Mouse (Mus musculus) lung, adult 18-20 months (tissue): ENCODE results near the gene Cnst.
"Not testable (repeated sequence)": the region's sequence is repeated elsewhere in the genome, so short reads cannot be mapped to it uniquely, and the experiment has no call there.

ENCODE experiments used
- DNase-seq, 2 experiments: peaks; one replicate each; pipeline ENCODE4 v3.0.0; 2022; ENCODE audit warnings: mixed read lengths in 2 of 2

The Cnst gene

GRCm38 (mm10) chr1:179648678-179649077, 102.5 kb downstream of the Cnst start:
- not testable (repeated sequence) for DNase-seq

- peak in 1 of 2 experiments; percentile 18 for DNase-seq
Measured at GRCm38 (mm10) chr1:179649324-179649723, 103.2 kb downstream of the Cnst start.

DNA sequence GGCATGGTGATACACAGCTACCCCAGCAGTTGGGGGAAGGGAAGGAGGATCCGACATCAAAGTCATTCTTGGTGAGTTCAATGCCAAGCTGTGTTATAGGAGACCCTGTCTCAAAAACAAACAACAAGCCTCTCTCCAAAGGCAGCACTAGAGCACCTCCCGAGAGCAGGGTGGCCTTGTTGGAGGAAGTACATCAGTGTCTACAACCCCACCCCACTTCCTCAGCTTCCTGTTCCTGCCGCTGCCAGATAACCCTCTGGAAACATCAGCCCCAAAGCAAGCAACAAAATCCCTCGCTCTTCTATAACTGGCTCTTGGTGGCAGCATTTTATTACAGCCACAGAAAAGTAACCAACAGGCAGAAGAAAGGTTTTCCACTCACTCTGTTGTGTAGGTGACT, 104.1 kb downstream of the Cnst start:
- DNase-seq, result peak in 1 of 2 experiments; percentile 33

DNA sequence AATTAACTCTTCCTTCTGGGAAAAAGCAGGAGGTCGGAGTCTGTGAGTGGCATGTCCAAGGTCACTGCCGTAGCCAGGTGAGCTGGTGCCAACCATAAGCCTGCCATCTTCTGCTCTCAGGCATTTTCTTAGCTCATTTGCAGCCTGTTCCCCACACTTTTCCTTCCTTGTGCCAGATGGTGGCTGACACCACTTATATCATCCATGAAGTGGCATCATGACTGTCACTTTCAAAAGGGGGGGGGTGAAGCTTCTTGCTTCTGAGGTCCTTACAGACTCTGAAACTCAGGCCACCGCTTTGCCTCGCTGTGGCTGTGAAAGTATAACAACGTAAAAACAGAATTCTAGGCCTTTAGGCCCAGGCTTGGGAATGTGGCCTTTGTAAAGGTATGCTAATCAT, 105.1 kb downstream of the Cnst start:
- no peak for DNase-seq

GRCm38 (mm10) chr1:179663065-179663464, 116.9 kb downstream of the Cnst start:
- DNase-seq, result no peak

GRCm38 (mm10) chr1:179664309-179664930, 118.2 kb downstream of the Cnst start:
- no peak for DNase-seq

GRCm38 (mm10) chr1:179666971-179667370, 120.8 kb downstream of the Cnst start:
- no peak for DNase-seq

- DNase-seq, result no peak
Measured at GRCm38 (mm10) chr1:179667450-179667849, 121.3 kb downstream of the Cnst start.

DNA sequence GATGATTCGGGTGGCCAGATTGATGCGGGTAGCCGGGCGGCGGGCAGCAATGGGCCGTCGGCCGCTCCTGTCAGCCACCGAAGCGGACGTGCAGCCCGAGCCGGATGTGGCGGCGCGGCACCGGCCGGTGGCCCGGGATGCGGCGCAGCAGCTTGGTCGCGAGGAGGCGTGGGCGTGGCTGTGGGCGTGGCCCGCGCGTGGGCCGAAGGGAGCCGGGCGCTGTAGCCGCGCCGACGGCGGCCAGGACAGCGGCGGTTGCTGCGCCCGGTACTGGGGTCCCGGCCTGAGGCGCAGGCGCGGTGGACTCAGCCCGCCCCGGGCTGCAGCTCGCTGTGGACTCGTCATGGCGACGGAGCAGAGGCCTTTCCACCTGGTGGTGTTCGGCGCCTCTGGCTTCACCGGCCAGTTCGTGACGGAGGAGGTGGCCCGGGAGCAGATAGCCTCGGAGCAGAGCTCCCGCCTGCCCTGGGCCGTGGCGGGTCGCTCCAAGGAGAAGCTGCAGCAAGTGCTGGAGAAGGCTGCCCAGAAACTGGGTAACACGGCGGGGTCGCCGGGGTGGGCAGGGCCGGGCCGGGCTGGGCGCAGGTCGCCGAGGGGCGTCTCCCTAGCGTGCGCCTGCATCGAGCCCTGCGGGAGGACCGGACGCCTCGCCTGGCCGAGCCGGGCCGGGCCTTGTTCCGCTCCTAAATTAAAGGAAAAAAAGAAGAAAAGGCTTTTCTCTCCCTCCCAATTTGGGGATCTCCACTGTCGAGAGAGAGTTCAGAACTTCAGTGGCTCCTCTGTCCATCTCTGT, 122.0 kb downstream of the Cnst start, which contains the start of gene Sccpdh:
TSS of gene Sccpdh (plus strand) at position 198 of the 793 bp plus-strand sequence.
- DNase-seq, result peak; percentile 87 to 91

DNA sequence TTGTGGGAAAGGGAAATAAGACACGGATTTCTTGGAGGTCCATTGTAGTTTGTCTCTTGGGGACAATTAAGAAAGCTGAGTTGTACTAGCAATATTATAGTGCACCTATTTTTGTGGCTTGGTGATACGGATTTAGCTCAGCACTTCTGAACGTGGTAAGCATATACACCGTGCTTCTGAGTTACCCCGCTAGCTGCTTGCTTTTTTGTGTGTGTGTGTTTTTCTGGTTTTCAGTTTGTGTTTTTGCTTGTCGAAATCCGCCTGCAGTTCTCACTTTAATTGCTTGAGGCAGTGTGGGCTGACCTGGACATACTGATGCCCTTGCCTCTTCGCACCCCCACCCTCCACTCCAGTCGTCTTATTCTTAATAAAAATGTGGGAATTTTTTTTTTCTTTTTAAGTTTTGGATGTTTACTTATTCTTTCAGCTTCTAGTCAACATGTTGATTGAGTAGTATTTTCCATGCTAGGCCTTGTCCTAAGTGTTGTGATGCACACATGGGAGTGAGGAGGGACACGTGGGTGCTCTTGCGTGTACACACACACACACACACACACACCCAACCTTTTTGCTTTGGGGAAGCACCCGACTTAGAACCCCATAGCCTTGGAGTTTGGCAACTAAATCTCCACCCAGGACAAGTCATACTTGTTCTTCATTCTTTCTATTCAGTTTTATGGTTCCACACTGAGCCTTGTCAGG, 122.8 kb downstream of the Cnst start:
- no peak for DNase-seq

- DNase-seq, result no peak
Measured at GRCm38 (mm10) chr1:179674355-179674754, 128.2 kb downstream of the Cnst start.

DNA sequence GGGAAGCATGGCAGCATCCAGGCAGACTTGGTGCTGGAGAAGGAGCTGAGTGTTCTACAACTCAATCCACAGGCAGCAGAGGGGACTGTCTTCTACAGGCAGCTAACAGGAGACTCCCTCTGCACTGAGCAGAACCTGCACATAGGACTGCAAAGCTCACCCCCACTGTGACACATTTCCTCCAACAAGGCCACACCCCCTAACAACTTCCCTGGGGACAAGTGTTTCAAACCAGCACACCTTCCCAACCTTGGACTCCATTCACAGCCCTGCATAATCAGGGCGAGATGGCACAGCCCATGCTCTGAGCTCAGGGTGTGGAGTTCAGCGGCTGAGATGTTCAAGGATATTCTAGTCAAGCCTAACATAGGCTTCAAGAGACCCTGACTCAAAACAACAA, 130.9 kb downstream of the Cnst start:
- DNase-seq, result no peak
